Mouse (Mus musculus): Measurements from ENCODE around the gene Gm49405.
A peak's percentile ranks its signal among the peaks of the same experiment; 100 is the strongest.
"Not testable (repeated sequence)": the region's sequence is repeated elsewhere in the genome, so short reads cannot be mapped to it uniquely, and the experiment has no call there.

The Gm49405 gene

DNA sequence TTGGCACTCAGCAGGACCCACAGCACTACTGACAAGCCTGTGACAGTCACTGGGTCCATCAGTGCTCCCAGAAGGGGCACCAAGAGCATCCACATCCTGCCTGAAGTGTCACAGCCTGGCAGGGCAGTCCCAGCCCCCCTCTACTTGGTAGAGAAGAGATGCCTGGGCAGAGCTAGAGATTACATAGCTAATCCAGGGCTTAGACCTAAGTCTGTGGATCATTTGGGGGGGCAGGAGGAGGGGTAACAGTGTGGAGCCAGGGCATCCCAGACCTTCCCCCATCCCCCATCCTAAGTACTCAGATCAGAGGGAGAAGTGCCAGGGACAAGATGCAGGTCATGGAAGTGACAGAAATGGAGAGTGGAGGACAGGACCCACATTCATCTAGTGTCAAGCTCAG is 14.4 kb downstream of the Gm49405 start:
- DNase-seq (ENCODE audit: low spot score), result no peak

DNA sequence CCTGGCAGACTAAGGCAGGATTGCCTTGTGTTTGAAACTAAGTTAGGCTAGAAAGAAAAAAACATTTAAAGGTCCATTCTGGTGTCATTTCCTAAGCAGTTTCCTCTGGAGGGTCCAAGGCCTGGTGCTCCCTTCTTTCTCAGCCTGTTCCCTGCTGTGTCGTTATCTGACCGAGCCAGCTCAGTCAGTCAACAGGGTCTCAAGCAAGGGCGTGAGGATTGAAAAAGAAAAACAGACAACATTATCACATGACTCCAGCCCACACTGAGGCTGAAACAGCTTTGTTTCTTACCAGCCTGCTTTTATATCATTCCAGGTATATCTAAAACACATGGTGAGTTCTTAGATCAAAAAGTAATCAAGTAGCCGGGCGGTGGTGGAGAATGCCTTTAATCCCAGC is 15.2 kb downstream of the Gm49405 start:
- DNase-seq (ENCODE audit: low spot score), result no peak

GRCm38 (mm10) chr19:4017921-4018587 is 17.6 kb downstream of the Gm49405 start:
- no peak for DNase-seq (ENCODE audit: low spot score)

- peak; percentile 69 for DNase-seq (ENCODE audit: low spot score)
Observed at GRCm38 (mm10) chr19:4018743-4019583, 18.5 kb downstream of the Gm49405 start.

- no peak for DNase-seq (ENCODE audit: low spot score)
Observed at GRCm38 (mm10) chr19:4023185-4023584, 22.8 kb downstream of the Gm49405 start.

GRCm38 (mm10) chr19:4027576-4027975 is 27.1 kb downstream of the Gm49405 start:
- DNase-seq (ENCODE audit: low spot score), result no peak

DNA sequence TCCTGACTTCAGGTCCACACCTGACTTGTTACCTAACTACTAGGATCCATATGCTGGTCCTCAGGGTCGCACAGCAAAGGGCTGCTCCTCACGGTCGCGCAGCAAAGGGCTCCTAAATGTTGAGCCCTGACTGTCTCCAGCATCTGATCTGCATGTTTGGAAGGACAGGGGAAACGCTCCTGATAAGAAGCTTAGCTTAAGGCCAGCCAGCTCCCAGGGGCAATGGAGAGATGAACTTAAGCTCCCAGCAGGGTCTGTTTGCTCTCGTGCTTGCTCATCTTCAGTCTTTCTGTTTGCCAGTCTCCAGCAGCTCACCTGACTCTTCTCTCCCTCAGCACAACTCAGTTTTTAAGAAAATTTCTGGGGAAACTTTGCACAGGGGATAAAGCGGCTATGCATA is 32.2 kb downstream of the Gm49405 start:
- no peak for DNase-seq (ENCODE audit: low spot score)

DNA sequence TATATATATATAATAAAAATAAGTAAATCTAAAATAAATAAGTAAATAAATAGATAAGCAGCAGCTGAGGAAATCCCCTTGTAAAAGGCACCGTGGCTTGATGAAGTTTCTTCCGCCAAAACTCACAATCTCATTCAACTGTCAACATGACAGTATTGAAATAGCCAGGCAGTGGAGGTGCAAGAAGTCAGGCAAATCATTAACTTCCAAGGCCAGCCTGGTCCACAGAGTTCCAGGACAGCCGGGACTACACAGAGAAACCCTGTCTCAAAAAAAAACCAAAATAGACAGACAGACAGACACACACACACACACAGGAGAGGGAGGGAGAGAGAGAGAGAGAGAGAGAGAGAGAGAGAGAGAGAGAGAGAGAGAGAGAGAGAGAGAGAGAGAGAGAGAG is 32.9 kb downstream of the Gm49405 start:
- DNase-seq (ENCODE audit: low spot score), result no peak

- no peak for DNase-seq (ENCODE audit: low spot score)
Observed at GRCm38 (mm10) chr19:4033742-4034141, 33.3 kb downstream of the Gm49405 start.

- no peak for DNase-seq (ENCODE audit: low spot score)
Observed at GRCm38 (mm10) chr19:4036327-4037045, 36.1 kb downstream of the Gm49405 start.

DNA sequence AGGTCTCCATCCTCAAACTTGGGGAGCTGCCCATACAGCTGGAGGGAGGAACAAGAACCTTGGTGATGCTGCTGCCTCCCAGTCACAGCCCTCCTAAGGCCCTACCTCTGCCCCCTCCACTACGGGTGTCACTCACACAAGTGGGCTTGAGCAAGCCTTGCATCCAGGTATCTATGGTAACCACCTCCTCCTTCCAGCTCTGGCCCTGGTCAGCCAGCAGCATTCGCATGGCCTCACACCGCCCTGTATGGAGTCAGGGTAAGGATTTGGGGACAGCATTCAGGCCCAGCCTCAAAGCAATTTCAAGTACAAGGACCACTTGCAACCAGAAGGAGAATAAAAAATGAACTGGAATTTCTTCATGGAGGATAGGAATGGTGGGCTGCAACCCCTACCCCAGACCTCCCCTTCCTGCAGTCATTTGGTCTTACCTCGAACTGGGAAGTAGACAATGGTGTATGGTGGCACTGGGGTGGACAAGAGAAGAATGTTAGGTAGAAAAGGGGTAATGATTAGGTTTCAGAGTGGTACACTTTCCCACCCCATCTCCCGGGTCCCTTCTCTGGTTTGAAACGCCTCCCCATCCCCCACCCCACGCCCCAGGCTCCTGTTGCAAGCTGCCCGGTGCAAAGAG is 36.8 kb downstream of the Gm49405 start:
- not testable (repeated sequence) for DNase-seq (ENCODE audit: low spot score)

- DNase-seq (ENCODE audit: low spot score), result peak; percentile 87
Observed at GRCm38 (mm10) chr19:4037788-4038232, 37.4 kb downstream of the Gm49405 start, which contains the start of gene Gstp1. Gene Gstp1, minus strand, starts transcription at chr19:4037985.

DNA sequence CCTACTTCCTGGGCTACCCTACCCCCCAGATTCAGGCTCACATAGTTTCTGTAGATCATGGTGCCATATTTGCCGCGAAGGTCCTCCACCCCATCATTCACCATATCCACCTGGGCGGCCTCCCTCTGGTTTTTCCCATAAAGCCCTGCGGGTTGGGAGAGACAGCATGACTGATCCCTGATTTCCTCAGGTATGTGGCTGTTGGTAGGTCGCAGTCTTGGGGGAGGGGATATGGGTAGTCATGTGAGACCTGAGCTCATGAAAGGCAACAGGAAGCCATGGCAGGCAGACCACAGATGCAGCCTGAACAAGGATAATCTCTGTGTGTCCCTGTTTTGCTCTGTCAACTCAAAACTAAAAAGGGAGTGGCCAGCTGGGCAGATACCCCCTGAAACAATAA is 40.5 kb downstream of the Gm49405 start:
- not testable (repeated sequence) for DNase-seq (ENCODE audit: low spot score)

DNA sequence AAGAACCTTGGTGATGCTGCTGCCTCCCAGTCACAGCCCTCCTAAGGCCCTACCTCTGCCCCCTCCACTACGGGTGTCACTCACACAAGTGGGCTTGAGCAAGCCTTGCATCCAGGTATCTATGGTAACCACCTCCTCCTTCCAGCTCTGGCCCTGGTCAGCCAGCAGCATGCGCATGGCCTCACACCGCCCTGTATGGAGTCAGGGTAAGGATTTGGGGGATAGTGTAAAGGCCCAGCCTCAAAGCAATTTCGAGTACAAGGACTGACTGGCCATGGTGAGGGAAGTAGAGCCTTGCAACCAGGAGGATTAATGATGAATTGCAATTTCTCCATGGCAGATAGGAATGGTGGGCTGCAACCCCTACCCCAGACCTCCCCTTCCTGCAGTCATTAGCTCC is 41.1 kb downstream of the Gm49405 start:
- DNase-seq (ENCODE audit: low spot score), result not testable (repeated sequence)

- no peak for DNase-seq (ENCODE audit: low spot score)
Observed at GRCm38 (mm10) chr19:4042124-4042523, 41.7 kb downstream of the Gm49405 start.

GRCm38 (mm10) chr19:4044109-4044508 is 43.7 kb downstream of the Gm49405 start:
- not testable (repeated sequence) for DNase-seq (ENCODE audit: low spot score)

GRCm38 (mm10) chr19:4045966-4046865 is 45.8 kb downstream of the Gm49405 start, which contains the start of gene Gstp2:
Gene Gstp2, minus strand, starts transcription at chr19:4046023.
- DNase-seq (ENCODE audit: low spot score), result no peak

GRCm38 (mm10) chr19:4046866-4047254 is 46.4 kb downstream of the Gm49405 start:
- no peak for DNase-seq (ENCODE audit: low spot score)

GRCm38 (mm10) chr19:4047859-4048258 is 47.4 kb downstream of the Gm49405 start:
- peak; percentile 82 for DNase-seq (ENCODE audit: low spot score)

GRCm38 (mm10) chr19:4049069-4049468 is 48.6 kb downstream of the Gm49405 start:
- not testable (repeated sequence) for DNase-seq (ENCODE audit: low spot score)

GRCm38 (mm10) chr19:4051016-4051415 is 50.6 kb downstream of the Gm49405 start:
- no peak for DNase-seq (ENCODE audit: low spot score)

Data from T-cell, adult 2 months (primary cell).